Mouse (Mus musculus) limb, embryonic 10.5 days (tissue): Measurements from ENCODE around the gene Arhgap33. TPM values are rescaled to one million over a fixed set of nuclear protein-coding genes. Genes with fewer than 3 reads are reported as not detected.

Source experiments
- DNase-seq: peaks from one replicate; pipeline ENCODE4 v3.0.0-alpha.2; 2017; ENCODE audit warnings: low spot score
- H3K27ac ChIP-seq: fragments of 300-500 bp; sonication (generic); 2 replicates; pipeline ENCODE4 v1.5.1; 2016; ENCODE audit warnings: mild to moderate bottlenecking
- H3K27me3 ChIP-seq: fragments of 300-500 bp; sonication (generic); 2 replicates; pipeline ENCODE4 v1.6.1; 2016; ENCODE audit warnings: low read depth, mild to moderate bottlenecking; ENCODE audit not compliant: poor library complexity, severe bottlenecking
- H3K36me3 ChIP-seq: fragments of 300-500 bp; sonication (generic); 2 replicates; pipeline ENCODE4 v1.6.1; 2016; ENCODE audit warnings: mild to moderate bottlenecking, moderate library complexity
- H3K4me1 ChIP-seq: fragments of 300-500 bp; sonication (generic); 2 replicates; pipeline ENCODE4 v1.6.1; 2016
- H3K4me3 ChIP-seq: fragments of 300-500 bp; sonication (generic); 2 replicates; pipeline ENCODE4 v1.5.1; 2016; ENCODE audit warnings: mild to moderate bottlenecking, moderate library complexity
- H3K9me3 ChIP-seq: fragments of 300-500 bp; sonication (generic); replicated peaks from 2 replicates; pipeline ENCODE4 v1.6.1; 2016; ENCODE audit warnings: mild to moderate bottlenecking
- WGBS: fragments of 180-500 bp; shearing (Covaris S2); methylation state at CpG from one replicate; pipeline ENCODE4 v1.1.7; 2016; 5-methylcytosine and 5-hydroxymethylcytosine counted together
- polyA plus RNA-seq: library from polyadenylated mRNA; unstranded; fragments of >200 nt; fragmentation: Nextera tagmentation; extraction: Ambion mirVana; gene quantifications from 2 replicates; pipeline ENCODE4 v1.2.1, GENCODE M21; 2016

The Arhgap33 gene
- polyA plus RNA-seq, 1 experiment from 2014 or later: 17.1 TPM

DNA sequence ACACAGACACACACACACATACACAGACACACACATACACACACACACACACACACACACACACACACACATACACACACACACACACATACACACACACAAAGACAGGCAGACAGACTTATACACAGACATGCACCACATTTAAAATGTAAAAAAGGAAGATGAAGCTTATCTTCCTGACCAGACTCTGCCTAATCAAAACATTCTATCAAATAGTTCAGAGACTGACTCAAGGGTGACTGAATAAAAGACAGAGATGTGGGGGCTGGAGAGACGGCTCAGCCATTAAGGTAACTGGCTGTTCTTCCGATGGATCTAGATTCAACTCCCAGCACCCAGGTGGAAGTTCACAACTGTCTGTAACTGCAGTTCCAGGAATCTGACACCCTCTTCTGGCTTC lies 9.5 kb upstream of the Arhgap33 start:
- 95% methylated on average over 2 of the region's 2 CpGs for WGBS
- no peaks in the 10 kb centered on the region for H3K4me1 ChIP-seq
- no peak overlapping the region for H3K27ac ChIP-seq
- H3K36me3 ChIP-seq: peaks cover 87% of the 10 kb centered on the region
- no peak overlapping the region for H3K4me3 ChIP-seq
- no peaks in the 10 kb centered on the region for H3K9me3 ChIP-seq
- H3K27me3 ChIP-seq: no peaks in the 10 kb centered on the region
- no peak for DNase-seq

DNA sequence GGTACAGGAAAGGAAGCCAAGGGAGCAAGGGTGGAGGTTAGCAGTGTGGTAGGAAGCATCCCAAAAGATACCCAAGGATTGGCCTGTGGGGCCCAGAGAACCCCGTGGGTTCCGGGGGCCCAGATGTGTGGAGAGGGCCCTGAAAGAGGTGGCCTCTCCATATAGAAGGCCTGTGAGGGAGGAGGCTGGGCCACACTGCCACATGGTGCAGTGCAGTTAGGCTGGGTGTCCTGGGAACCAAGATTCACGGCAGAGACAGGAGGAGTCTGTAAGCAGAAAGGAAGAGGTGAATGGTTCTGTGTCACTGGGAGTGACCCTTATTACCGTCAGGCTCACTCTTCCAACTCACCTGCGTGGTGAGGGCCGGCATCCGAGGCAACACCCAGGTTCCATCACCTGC lies 5.7 kb upstream of the Arhgap33 start:
- WGBS: 85% methylated on average over 7 of the region's 7 CpGs
- peaks cover 3% of the 10 kb centered on the region for H3K4me1 ChIP-seq
- no peak for DNase-seq
- H3K9me3 ChIP-seq: no peaks in the 10 kb centered on the region
- no peak overlapping the region for H3K4me3 ChIP-seq
- H3K27me3 ChIP-seq: no peaks in the 10 kb centered on the region
- no peak overlapping the region for H3K27ac ChIP-seq
- peaks cover 62% of the 10 kb centered on the region for H3K36me3 ChIP-seq

DNA sequence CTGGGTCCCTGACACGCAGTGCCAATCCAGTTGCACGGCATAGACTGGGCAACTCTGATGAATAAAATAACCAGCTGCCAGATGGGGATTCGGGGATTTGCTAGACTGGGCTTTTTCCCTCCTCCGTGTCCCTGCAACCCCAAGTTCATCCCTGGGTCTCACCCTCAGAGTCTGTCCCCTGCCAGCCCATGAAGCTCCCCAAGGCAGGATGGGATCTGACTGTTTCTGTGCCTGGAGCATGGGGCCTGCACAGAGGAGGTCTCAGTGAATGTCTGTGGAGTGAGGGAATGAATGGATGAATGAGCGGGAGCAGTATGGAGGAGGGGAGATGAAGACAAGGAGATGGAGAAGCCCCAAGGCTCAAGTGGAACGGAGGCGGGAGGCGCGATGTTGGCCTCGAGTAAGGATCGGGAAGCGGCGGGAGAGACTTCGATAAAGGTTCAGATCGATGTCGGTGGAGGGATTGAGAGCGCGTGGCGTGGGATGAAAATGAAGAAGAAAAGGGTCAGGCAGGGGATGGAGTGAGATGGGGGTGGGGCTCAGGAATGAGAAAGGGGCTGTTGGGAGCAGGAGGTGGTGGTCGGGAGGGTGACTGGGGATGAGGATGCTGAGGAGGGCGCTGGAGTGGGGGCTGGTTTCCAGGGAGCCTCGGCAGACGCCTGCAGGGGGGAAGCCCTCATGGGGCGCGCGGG lies 773 bp downstream of the Arhgap33 start:
- no peaks in the 10 kb centered on the region for H3K9me3 ChIP-seq
- 10% methylated on average over 26 of the region's 26 CpGs for WGBS
- peak overlapping the region; percentile 71 for H3K4me3 ChIP-seq
- no peak for DNase-seq
- peaks cover 11% of the 10 kb centered on the region for H3K27me3 ChIP-seq
- H3K27ac ChIP-seq: peak overlapping the region; percentile 90
- peaks cover 52% of the 10 kb centered on the region for H3K36me3 ChIP-seq
- H3K4me1 ChIP-seq: peaks cover 26% of the 10 kb centered on the region

DNA sequence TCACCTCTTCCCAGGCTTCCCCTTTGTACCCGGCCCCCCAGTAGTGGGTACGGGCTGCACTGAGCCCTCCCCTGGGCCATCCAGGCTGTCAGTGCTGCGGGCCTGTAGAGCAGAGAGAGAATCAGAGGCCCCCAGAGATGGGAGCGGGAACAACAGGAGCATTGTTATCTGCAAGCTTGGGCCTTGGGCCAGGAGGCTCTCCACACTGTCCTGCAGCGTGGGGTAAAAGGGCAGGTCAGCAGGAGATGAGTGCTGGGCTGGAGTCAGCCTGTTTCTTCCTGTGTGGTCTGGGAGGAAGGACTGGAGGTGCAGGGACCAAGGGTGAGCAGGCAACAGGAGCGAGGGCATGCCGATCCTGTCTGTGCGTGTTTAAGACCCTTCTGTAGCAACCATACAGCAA lies 1.9 kb downstream of the Arhgap33 start:
- Histone ChIP-seq H3K27me3 (peaks cover 11% of the 10 kb centered on the region), H3K27ac (no peak overlapping the region), H3K4me1 (peaks cover 26% of the 10 kb centered on the region), H3K4me3 (no peak overlapping the region; the same call in 1 of the 2 replicates), H3K9me3 (no peaks in the 10 kb centered on the region), H3K36me3 (peaks cover 54% of the 10 kb centered on the region)
- WGBS: 40% methylated on average over 8 of the region's 8 CpGs
- no peak for DNase-seq

DNA sequence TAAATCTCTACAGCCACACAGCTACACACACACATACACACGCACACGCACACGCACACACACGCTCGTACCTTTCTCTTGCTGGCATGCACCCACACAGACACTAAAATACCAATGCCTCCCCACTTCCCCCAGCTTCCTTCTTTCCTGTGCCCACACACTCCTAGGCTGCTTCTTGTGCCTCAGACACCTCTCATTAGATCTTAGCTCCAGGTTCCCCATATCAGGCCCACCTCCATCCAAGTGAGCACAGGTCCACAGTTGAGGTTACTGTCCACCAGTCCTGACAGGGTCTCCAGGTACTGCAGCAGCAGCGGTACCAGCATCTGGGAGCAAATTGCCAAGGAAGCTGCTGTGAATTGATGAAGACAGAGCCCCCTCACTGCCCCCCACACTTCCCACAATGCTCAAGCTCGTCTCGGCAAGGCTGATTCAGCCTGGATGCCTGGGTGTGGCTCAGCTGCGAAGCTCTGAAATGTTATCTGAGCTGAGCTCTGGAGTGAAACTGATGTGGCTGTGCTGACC lies 3.5 kb downstream of the Arhgap33 start:
- 85% methylated on average over 9 of the region's 9 CpGs for WGBS
- H3K36me3 ChIP-seq: peaks cover 68% of the 10 kb centered on the region

DNA sequence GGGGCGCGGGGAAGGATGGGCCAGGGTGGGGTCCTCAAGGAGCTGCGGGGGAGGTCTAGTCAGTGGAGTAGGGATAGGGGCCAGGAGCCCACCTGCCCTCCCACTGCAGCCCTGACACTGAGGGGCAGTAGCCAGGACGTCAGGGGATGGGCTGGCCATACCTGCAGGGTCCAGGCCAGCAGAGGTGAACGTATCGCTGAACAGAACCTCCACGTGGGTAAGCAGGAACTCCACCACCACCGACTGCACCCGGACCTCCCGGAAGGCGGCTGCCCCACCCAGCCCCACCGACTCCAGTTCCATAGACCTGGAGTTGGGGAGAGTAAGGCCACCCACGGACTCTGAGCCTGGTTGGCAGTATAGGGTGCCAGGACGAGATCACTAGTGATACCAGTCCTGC lies 7.9 kb downstream of the Arhgap33 start:
- 72% methylated on average over 14 of the region's 14 CpGs for WGBS
- Histone ChIP-seq H3K9me3 (no peaks in the 10 kb centered on the region), H3K36me3 (peaks cover 95% of the 10 kb centered on the region), H3K4me3 (0 out of 2 replicates have a peak overlapping the region, but pooled peaks have one; percentile 27), H3K27ac (peak overlapping the region; percentile 72; the same call in 1 of the 2 replicates), H3K27me3 (peaks cover 10% of the 10 kb centered on the region), H3K4me1 (peaks cover 13% of the 10 kb centered on the region)
- DNase-seq: no peak

More for the DNA sequence above, 3.5 kb downstream of the Arhgap33 start:
- Histone ChIP-seq H3K4me3 (no peak overlapping the region), H3K9me3 (no peaks in the 10 kb centered on the region), H3K4me1 (peaks cover 34% of the 10 kb centered on the region), H3K27ac (no peak overlapping the region), H3K27me3 (peaks cover 17% of the 10 kb centered on the region)
- no peak for DNase-seq

DNA sequence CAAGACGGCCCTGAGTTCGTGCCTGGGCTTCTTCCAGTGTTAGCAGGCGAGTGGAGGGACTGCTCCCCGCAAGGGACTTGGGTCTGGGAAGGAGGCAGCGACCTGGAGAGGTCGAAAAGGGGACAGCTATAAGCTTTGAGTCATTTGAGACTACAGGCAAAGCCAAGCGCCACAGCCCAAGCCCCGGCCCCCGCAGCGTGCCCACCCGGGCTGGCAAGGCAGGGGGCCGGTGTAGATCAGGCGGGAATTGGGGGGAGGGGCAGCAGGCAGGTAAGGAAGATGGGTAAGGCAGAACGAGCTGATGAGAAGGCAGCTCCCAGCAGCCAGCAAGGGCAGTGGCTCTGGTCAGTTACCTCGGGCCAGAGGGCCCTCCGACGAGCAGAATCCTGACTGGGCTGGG lies 8.5 kb downstream of the Arhgap33 start:
- WGBS: 16% methylated on average over 16 of the region's 17 CpGs
- no peaks in the 10 kb centered on the region for H3K9me3 ChIP-seq
- H3K27me3 ChIP-seq: peaks cover 10% of the 10 kb centered on the region
- peaks cover 89% of the 10 kb centered on the region for H3K36me3 ChIP-seq
- DNase-seq: no peak
- peaks cover 16% of the 10 kb centered on the region for H3K4me1 ChIP-seq
- peak overlapping the region; percentile 72 for H3K27ac ChIP-seq
- peak overlapping the region; percentile 27 for H3K4me3 ChIP-seq

DNA sequence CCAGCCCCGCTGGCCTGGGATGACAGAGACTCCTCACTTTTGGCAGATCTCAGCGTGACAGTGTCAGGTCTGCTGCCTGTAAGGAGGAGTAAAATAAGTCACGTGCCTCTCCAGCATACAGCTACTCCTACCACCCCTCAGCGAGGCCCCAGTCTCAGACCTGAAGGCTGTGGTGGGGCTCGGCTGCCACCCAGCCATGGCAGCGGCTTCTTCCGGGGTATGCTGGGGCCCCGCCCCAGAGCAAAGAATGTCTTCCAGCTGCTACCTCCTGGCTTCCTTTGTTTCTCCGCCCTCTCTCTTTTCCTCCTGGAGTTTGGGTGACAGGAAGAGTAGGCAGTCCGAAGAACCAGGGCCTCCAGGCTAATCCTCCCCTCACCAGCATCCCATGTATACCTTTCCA lies 8.9 kb downstream of the Arhgap33 start:
- Histone ChIP-seq H3K27ac (peak overlapping the region; percentile 72), H3K4me3 (peak overlapping the region; percentile 27), H3K9me3 (no peaks in the 10 kb centered on the region), H3K4me1 (peaks cover 17% of the 10 kb centered on the region), H3K36me3 (peaks cover 84% of the 10 kb centered on the region), H3K27me3 (peaks cover 10% of the 10 kb centered on the region)
- no peak for DNase-seq
- WGBS: 20% methylated on average over 10 of the region's 10 CpGs

DNA sequence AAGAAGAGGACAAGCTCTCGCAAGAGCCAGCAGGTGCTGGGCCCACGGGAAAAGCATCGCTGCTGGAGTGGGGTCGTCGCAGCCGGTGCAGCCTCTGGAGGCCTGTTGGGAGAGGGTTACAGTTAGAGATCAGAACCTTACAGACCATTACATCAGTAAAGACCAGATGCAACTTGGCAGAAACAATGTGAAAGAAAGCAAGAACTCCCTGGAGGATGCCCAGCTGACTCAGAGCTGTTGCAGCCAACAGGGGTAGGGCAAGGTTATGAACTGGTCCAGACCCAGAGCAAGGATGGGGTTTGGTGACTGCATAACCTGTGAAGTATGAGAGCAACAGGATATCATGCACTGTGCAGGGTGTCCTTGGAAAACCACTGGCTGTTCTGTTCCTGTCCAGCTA lies 10.4 kb downstream of the Arhgap33 start:
- peaks cover 70% of the 10 kb centered on the region for H3K36me3 ChIP-seq
- H3K4me1 ChIP-seq: peaks cover 17% of the 10 kb centered on the region
- H3K27ac ChIP-seq: no peak overlapping the region
- H3K4me3 ChIP-seq: no peak overlapping the region
- peaks cover 10% of the 10 kb centered on the region for H3K27me3 ChIP-seq
- no peaks in the 10 kb centered on the region for H3K9me3 ChIP-seq
- WGBS: 79% methylated on average over 6 of the region's 6 CpGs
- no peak for DNase-seq

DNA sequence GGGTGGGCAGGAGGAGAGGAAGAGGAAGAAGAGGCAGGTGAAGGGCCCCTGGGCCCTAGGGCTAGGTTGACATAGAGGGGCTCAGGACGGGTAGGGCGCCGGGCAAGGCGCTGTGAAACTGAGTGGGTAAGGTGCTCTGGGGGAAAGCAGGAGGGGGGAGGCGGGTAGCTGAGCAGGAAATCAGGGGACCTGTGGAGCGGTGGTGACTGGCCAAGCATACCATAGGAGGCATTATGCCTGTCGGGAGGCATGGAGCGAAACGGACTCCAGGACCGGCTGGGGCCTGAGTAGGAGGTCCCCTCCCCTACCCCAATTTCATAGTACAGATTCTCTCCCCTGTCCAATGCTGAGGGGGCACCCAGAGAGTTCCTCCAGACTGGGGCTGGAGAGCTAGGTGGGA lies 12.0 kb downstream of the Arhgap33 start:
- H3K36me3 ChIP-seq: peaks cover 54% of the 10 kb centered on the region
- H3K9me3 ChIP-seq: no peaks in the 10 kb centered on the region
- 77% methylated on average over 10 of the region's 10 CpGs for WGBS

DNA sequence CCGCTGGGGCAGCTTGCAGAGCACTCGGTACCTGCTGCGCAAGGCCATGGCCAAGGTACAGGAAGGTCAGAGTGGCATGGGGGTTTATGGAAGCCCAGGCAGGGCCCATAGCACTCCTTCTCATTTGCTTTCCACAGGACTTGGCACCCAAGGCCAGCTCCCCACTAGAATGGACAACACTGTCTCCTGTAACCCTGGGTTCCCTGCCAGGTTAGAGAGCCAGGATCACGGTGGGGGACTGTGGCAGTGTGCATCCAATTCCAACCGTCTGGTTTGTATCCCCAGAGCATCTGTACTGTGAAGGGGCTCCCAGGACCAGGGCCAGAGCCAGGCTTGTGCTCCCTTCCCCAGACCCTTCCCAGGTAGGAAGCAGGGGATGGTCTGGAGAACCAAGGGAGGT lies 14.0 kb downstream of the Arhgap33 start:
- H3K4me3 ChIP-seq: no peak overlapping the region
- peaks cover 5% of the 10 kb centered on the region for H3K4me1 ChIP-seq
- H3K27me3 ChIP-seq: peaks cover 7% of the 10 kb centered on the region; the same call in 1 of the 2 replicates
- WGBS: 83% methylated on average over 5 of the region's 5 CpGs
- DNase-seq: no peak
- H3K9me3 ChIP-seq: no peaks in the 10 kb centered on the region
- no peak overlapping the region for H3K27ac ChIP-seq
- H3K36me3 ChIP-seq: peaks cover 33% of the 10 kb centered on the region

More for the DNA sequence above, 12.0 kb downstream of the Arhgap33 start:
- DNase-seq: peak; percentile 26
- Histone ChIP-seq H3K27me3 (peaks cover 10% of the 10 kb centered on the region), H3K27ac (no peak overlapping the region), H3K4me3 (no peak overlapping the region), H3K4me1 (peaks cover 17% of the 10 kb centered on the region)

DNA sequence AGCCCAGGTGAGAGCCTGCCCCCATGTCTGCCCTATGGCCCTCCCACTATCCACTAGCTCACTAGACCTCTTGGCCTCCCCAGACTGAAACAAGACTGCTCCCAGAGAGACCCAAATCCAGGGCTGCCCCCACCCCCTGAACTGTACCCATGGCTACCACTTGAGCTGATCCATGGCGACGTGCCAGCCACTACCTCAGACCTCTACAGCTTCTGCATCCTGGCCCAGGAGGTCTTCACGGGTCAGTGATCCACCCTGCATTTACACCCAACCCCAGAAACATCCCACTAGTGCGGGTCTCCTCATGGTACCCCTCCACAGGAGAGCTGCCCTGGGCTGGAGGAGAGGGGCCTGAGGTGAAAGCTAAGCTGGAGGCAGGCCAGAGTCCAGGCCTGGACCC lies 14.5 kb downstream of the Arhgap33 start:
- WGBS: 86% methylated on average over 4 of the region's 4 CpGs
- Histone ChIP-seq H3K27ac (no peak overlapping the region), H3K9me3 (no peaks in the 10 kb centered on the region), H3K36me3 (peaks cover 29% of the 10 kb centered on the region), H3K27me3 (peaks cover 12% of the 10 kb centered on the region; the same call in 1 of the 2 replicates), H3K4me1 (0 out of 2 replicates have a peak, but pooled peaks cover 4% of the 10 kb centered on the region), H3K4me3 (no peak overlapping the region)
- DNase-seq: no peak

DNA sequence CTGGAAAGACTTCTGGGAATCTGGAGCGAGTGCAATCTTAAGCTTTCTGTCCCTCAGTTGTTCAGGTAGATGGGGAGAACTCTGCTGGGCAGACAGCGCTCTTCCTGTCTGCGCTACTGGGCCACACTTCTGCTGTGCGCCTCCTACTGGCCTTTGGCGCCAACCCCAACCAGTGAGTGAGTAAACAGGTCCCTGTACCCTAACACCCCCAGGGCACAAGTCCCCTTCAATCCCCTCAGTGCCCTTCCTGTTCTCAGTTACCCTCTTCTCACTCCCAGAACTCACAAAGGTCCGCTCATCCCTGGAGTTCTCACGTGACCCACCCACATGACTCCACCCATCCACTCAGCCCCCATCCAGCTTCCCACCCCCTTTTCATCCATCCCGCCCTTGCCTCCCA lies 16.5 kb downstream of the Arhgap33 start:
- Histone ChIP-seq H3K27ac (no peak overlapping the region), H3K27me3 (peaks cover 16% of the 10 kb centered on the region; the same call in 1 of the 2 replicates), H3K4me3 (no peak overlapping the region), H3K4me1 (0 out of 2 replicates have a peak, but pooled peaks cover 4% of the 10 kb centered on the region), H3K36me3 (peaks cover 8% of the 10 kb centered on the region), H3K9me3 (no peaks in the 10 kb centered on the region)
- DNase-seq: no peak
- WGBS: 41% methylated on average over 8 of the region's 8 CpGs
